Mouse (Mus musculus) ovary, postnatal 36 days (tissue): ENCODE measurements around the gene Ptgdr.
"Not testable (repeated sequence)": the region's sequence is repeated elsewhere in the genome, so short reads cannot be mapped to it uniquely, and the experiment has no call there.

Source experiments
- DNase-seq: peaks from one replicate; pipeline ENCODE4 v3.0.0; 2022; ENCODE audit warnings: low spot score, mixed read lengths

Gene Ptgdr

DNA sequence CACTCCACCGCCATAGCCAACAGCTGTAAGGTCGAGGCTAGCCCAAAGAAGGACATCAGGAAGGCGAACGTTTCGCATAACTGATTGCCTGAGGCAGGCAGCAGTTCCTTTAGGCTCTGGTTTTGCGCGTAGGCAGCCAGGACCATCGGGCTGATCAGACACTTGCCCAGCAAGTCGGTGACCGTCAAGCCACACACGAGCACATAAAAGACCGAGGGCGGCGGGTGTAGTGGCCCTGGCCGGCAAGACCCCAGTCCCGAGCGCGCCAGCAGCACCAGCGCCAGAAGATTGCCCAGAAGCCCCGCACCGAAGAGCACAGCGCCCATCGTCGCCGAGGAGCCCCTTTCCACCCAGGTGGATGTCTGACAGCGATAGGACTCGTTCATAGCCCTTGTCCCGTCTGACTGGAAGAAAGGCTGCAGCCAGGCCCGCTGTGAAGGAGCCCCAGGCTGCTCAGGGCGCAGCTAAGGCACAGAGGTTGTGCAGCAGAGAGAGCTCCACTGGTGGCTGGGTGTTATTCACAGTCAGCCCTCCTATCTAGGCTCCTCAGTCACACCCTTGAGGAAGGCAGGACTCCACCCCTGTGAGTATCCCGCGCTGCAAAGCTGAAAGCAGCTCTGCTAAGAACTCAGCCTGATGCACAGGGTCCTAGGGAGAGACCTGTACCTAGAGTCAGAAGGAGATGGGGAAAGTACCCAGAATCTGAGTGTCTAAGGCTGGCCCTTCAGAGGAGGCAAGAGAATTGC lies at the start of gene Ptgdr:
Ptgdr (minus strand) TSS at position 508 of the 746 bp plus-strand sequence.
- DNase-seq = no peak

DNA sequence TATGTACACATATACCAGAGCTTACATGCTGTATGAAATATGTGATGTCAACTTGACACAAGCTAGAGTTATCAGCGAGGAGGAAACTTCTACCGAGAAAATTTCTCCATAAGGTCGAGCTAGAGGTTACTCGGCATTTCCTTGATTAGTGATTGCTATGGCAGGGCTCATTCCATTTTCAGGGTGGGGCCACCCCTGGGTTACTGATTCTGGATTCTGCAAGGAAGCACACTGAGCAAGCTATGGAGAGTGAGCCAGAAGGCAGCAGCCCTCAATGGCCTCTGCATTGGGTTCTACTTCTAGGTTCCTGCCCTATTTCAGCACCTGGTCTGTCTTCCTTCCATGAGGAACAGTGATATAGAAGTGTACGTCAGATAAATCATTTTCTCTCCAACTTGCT lies 48.6 kb upstream of the Ptgdr start:
- no peak for DNase-seq

DNA sequence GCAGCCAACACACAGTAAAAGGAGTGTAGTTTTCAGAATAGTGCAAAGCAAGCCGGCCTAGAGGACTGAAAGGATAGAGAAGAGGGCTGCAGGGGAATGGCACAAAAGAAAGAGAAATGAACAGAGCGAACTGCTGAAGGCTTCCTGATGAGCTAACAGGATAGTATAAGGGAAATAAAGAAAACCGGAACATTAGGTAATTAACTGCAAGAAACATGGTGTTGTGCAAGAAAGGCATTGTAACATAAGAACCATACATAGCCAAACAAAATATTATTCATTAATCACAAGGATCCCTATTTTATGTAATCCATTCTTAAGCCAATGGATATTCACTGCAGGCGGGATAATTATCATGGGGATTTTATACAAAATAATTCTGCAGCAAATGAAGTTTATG lies 45.0 kb upstream of the Ptgdr start:
- no peak for DNase-seq

DNA sequence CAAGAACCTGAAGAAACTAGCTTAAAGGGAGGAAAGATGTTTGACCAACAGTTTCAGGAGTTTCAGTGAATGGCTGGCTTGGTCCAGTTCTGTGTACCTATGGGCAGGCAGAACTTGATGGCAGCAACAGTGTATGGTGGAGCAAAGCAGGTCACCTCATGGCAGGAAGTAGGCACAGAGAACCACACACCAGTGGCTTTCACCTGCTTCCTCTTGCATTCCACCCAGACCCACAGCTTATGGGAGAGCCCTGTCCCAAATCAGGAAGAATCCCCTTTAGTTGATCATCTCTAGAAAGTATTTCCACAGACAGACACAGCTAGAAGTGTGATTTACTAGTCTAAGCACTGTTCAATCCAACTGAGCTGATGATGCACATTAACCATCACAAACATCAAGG lies 42.6 kb upstream of the Ptgdr start:
- DNase-seq = not testable (repeated sequence)

DNA sequence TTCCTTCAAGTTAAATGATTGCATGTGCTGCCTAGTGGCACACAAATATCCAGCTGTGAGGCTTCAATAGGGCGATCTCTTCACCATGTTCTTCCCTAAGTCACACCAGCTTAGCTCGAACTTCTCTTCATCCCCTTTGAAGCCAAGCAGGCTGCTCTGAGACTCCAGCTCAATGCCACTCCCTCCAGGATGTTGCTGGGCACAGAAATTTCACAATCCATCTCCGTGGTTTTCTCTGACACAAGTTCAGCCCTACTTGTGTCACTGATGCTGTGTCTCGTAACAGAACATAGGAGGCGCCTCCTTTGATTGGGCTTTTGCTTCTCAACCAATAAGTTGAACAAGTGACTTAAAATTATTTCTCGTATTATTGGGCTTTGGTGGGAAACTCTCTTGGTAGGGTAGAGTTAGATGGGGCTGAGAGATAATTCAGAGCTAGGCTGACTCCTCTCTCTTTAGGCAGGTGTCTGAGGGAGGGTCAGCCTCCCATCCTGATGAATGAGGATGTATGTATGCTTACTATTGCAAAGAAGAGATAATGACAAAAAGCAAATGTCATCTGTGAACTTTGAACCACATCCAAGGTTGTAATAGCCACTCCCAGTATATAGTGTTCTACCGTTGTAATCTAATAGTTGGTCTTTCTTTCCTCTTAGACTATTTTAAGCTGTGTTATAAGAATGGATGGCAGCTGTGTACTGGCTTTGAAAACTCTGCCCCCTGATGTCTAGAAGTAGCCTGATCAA lies 32.4 kb upstream of the Ptgdr start:
- DNase-seq = no peak

DNA sequence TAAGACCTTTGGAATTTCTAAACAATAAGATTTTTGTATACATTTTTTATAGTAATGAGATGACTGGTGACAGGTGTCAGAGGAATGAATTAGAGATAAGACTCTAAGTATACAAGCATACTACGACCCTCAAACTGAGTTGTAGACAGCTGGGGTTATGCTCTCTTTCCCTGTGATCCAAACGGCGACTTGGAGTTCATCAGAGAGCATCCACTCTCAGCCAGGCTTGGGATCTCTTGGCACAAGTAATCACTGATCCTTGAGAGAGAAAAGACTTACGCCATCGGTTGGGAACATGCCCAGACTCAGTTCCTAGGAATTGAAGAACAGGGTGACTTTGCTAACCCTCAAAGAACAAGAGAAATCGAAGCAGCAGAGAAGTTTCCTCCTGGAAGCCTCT lies 10.5 kb upstream of the Ptgdr start:
- no peak for DNase-seq

DNA sequence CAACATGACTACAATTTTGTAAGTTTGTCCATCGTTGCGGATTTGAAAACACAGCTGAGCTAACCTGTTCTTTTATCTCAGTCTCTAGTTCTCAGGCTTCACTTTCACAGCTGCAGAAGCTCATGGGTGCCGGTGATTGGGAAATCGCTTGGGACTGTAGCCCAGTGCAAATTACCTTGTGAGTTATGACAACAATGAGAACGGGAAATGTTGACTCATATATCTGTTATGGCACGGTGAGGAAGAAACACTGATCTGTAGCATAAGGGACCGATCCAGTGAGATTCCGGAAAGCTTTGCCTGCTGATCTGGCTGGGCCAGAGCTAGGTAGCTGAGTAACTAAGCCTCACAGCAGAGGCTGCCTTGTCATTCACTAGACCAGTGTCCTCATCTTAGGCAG lies 6.5 kb upstream of the Ptgdr start:
- no peak for DNase-seq

DNA sequence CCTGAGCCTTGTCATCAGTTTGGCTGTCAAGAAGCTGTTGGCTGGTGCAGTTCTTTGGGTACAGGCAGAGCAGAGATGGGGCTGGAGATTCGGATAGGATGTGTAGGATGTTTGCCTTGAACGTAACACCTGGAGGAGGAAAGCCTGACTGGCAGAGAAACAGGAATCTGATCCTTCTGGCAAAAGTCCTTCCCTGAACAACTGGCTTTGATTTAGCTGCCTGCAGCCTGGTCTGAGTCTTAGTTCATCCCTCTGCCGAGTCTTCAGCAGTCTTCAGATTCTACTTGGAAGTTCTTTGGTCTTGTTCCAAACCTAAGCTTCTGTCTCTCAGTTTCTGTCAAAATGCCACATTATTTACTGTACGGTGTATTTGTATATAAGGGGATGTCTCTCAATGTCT lies 3.9 kb upstream of the Ptgdr start:
- no peak for DNase-seq

DNA sequence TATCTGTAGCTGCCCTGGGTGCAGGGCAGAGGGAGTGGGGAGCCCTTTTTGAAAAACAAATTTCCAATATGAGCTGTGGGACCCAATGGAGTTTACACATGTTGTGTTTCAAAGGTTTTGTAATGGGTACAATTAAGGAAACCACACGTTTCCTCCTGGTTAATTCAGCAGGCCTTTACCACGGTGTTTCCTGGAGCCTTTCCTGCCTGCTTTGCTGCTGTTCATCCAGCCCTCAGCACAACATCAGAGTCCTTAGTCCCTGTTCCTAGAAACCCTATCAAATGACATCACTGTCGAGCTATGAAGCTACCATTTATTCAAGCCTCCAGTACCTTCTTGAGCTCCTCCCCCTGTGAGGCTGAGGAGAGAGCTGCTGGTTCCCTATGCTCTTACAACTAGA lies 2.0 kb upstream of the Ptgdr start:
- DNase-seq = no peak

DNA sequence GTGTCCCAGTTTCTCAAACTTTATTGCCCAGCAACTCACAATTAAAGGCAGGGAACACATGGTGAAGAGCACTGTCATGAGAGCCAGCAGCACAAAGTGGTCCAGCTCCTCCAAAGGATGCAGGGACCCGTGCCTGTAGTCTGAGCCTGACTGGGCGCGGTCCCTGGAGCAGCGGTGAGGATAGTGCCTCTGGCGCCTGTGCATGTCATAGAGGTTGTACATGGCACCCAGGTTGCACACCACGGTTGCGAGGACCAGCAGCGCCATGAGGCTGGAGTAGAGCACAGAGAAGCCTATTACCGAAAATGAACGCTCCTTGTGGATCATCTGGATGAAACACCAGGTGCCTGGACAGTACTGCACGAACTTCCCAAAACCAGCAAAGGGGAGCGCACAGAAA lies 803 bp downstream of the Ptgdr start:
- no peak for DNase-seq

DNA sequence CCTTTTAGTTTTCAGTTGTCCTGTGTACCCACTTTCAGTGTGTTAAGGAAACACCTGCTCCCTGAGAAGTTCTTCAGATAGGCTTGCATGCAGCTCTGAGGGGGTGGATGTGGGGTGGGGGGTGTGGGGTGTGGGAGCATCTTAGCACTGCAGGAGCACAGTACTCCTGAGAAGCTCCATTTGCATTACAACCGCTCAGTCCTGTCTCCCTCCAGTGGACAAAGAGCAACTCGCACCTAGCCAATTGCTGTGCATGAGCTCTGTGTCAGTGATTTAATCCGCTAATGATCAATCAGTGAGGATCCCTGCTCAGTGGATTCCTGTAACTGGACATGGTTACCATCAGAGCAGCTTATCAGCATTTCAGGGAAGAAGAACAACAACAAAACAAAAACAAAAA lies 8.5 kb downstream of the Ptgdr start:
- DNase-seq = not testable (repeated sequence)

DNA sequence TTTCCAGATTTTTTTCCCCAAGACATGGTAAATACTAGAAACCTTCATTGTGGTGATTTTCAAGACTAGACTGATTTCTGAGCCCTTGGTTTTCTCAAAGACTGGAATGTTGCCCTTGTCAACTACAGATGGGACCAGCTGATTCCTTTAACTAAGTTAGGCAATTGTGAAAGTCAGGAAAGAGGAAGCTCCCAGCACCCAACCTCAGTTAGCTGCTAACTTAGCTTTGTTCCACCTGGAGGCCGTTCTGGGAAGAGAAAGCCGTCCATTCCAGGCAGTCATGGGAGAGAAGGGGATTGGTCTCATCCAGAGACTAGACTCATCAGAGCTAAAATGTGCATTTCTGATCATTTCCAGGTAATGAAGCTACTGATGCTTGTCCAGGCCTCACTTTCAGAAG lies 11.4 kb downstream of the Ptgdr start:
- DNase-seq = no peak

DNA sequence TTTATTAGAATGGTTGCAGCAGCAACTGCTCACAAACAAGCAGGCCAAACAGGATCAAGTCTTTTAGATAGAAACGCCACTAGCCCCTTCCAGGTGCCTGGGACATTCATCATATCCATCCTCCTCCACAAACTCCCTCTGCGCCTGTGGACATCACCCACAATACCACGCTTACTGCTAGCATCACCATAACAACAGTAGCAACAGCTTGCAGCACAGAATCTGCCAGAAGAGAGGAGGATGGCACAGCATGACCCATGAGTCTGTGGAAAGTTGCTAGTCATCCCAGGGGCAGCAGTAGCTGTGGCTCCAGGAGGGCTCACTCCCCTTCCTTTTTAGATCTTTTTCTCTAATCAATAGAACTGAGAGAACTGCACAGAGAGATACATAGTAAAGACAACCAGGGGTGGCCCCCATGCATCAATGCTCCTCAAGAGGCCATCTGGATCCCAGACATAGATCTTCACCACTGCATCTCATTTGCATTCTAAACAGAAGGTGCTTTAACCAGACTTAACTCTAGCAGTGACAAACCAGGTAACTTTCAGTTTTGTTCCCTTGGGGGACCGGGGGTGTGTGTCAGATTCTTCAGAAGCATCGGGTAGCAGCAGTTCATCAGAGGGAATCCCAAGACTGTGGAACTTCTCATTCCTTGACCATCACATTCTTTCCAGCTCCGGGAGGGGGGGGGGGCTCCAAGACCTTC lies 12.5 kb downstream of the Ptgdr start:
- DNase-seq = no peak

DNA sequence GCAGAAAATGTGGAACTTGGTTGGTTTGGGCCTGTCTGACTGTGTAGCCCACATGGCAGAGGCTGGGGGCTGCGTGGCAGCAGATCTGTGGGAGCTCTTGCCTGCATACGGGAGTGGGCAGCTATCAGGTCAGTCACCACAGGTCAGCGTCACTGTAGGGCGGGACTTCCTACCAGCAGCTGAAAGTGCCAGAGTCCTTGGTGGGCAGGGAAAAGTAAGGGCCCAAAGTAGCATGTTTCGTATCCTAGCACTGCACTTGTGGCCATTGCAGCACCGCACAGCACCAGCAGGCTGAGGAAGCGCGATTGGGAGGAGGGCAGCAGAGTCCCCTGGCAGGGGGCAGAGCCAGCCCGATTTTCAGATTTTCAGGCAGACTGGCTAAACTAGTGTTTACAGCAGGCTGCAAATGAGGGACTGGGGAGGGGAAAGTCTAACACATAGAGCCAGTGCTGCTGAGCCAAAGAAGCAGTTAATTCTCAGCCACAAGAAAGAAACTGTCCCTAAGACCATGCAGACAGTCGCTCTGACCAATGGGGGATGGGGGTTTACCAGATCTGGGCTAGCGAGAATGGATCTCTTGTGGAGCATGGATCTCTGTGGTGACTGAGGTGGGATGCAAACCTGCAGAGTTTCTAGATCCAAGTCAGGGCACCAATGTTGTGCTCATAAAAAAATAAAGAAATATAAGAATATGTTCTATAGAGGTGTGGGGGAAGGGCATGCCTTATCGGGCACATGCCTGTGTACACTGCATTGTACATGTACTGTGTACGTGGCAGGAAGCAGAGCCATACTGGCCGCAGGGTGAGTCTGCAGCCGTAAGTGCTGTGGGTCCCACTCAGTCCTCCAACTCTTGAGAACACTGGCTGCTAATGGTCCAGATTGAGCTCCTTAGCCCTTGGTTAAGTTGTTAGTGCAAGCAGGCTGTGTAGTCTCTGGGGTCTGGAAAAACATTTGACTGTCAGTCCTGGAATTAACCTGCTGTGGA lies 15.1 kb downstream of the Ptgdr start:
- DNase-seq = no peak

DNA sequence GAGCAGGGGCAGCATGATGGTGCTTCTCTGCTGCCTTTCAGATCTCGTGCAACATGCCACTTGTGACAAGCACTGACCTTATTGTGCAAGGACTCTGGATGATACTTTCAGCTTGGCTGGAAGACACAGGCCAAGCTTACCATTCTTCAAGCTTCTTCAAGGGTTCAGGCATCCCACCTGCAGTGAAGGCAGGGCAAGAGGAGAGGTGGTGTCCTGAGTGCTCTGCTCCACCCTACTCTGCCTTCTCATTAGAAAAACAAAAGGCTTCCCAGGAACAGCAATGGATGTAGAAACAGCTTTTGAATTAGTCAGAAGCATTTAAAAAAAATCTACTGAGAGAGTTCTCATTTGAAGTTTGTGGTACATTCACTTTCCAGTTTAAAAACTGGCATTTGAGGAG lies 20.5 kb downstream of the Ptgdr start:
- no peak for DNase-seq

DNA sequence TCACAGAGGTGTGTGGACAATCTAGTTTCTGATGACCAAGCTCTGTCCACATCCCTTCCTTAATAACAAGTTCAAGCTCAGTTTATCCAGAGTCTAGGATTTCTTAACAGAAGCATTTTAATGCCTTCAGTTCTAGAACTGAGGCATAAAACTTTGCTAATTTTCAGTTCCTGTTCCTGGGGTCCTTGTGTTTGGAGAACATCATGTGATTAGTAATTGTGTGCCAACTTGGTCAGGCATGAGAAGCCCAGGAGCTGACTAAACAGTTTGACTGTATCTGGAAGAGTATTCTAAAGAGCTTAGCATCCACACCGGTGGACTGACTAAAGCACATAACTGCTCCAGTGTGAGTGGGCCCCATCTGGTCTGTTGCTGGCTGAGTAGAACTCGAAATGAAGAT lies 24.0 kb downstream of the Ptgdr start:
- DNase-seq = no peak

DNA sequence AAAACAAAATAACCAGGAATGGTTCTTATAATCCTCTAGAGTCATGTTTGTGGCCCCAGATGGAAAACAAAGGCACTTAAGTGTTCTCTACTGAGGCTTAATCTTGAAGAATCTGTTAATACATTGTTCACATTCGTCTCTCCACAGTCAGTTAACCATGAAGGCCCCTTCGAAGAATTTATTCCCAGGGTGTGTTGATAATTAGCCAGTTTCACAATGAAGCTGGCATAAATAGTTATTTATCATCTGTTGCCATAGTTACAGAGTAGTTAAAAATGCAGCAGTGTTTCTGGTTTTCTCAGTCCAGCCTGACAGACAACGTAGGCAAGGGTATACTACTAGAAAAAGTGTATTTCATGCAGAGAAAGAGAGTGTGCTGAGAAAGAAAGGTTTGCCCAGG lies 25.0 kb downstream of the Ptgdr start:
- DNase-seq = not testable (repeated sequence)

DNA sequence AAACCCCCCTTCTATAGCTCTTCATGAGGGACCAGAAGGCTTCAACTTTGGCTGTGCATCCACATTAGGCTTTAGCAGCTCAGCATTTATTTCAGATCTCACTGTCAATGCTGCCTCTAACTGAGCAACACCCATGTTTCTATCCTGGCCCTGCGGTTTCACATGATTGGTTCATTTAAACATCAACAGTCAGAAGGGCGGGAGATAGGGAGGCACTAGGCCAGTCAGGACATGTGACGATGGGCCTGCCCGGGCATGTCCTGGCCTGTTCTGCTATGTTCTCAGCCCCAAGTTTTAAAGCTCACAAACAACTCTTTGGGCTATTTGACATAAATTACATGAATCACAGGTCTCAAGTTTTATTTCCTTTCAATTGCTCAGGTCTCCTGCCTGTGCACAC lies 26.1 kb downstream of the Ptgdr start:
- DNase-seq = not testable (repeated sequence)

DNA sequence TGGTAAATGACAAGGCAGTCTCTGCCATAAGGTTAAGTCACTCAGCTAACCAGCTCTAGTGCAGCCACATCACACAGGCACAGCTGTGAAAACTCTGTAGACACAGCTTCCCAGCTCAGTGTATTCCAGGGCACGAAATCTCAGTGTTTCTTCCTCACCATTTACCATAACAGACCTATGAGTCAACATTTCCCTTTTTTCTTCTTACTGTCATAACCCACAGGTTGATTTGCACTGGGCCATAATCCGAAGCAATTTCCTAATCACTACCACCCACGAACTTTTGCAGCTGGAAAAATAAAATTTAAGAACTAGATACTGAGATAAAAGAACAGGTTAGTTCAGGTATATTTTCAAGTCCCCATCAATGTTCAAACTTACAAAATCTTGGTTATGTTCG lies 31.4 kb downstream of the Ptgdr start:
- no peak for DNase-seq

DNA sequence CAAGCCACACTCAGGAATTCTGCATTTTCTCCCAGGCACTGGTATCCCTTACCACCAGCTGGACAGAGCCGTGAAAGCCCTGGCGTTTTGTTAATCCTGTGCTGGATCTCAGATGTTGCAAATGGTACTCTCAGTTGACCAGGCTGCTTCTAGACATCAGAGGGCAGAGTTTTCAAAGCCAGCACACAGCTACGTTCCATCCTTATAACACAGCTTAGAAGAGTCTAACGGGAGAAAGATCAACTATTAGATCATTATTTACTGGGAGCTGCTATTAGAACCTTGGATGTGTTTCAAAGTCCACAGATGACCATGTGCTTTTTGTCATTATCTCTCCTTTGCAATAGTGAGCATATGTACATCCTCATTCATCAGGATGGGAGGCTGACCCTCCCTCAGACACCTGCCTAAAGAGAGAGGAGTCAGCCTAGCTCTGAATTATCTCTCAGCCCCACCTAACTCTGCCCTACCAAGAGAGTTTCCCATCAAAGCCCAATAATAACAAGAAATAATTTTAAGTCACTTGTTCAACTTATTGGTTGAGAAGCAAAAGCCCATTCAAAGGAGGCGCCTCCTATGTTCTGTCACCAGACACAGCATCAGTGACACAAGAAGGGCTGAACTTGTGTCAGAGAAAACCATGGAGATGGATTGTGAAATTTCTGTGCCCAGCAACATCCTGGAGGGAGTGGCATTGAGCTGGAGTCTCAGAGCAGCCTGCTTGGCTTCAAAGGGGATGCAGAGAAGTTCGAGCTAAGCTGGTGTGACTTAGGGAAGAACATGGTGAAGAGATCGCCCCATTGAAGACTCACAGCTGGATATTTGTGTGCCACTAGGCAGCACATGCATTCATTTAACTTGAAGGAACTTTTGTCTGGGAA lies 37.8 kb downstream of the Ptgdr start:
- DNase-seq = no peak

DNA sequence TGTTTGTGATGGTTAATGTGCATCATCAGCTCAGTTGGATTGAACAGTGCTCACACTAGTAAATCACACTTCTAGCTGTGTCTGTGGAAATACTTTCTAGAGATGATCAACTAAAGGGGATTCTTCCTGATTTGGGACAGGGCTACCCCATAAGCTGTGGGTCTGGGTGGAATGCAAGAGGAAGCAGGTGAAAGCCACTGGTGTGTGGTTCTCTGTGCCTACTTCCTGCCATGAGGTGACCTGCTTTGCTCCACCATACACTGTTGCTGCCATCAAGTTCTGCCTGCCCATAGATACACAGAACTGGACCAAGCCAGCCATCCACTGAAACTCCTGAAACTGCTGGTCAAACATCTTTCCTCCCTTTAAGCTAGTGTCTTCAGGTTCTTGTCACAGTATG lies 46.0 kb downstream of the Ptgdr start:
- DNase-seq = not testable (repeated sequence)
